Mouse (Mus musculus) gastrocnemius, postnatal 10 days (tissue): ENCODE measurements around the gene Rassf6. TPM values are rescaled to one million over a fixed set of nuclear protein-coding genes. Genes with fewer than 3 reads are reported as not detected.

Experiments
- DNase-seq: peaks from one replicate; pipeline ENCODE4 v3.0.0; 2021; ENCODE audit warnings: mixed read lengths
- long read RNA-seq, 2 experiments: library from polyadenylated mRNA; stranded (forward); transcript quantifications; one replicate each; pipeline ENCODE4 v2.0.0; 2021
- total RNA-seq, 2 experiments: library from RNA; stranded (reverse); gene quantifications; 2 replicates each; pipeline ENCODE4 v1.2.3; 2021

The Rassf6 gene
- total RNA-seq = not detected
- long read RNA-seq, experiment 1 = 0 reads
- long read RNA-seq, experiment 2 = 0 reads

DNA sequence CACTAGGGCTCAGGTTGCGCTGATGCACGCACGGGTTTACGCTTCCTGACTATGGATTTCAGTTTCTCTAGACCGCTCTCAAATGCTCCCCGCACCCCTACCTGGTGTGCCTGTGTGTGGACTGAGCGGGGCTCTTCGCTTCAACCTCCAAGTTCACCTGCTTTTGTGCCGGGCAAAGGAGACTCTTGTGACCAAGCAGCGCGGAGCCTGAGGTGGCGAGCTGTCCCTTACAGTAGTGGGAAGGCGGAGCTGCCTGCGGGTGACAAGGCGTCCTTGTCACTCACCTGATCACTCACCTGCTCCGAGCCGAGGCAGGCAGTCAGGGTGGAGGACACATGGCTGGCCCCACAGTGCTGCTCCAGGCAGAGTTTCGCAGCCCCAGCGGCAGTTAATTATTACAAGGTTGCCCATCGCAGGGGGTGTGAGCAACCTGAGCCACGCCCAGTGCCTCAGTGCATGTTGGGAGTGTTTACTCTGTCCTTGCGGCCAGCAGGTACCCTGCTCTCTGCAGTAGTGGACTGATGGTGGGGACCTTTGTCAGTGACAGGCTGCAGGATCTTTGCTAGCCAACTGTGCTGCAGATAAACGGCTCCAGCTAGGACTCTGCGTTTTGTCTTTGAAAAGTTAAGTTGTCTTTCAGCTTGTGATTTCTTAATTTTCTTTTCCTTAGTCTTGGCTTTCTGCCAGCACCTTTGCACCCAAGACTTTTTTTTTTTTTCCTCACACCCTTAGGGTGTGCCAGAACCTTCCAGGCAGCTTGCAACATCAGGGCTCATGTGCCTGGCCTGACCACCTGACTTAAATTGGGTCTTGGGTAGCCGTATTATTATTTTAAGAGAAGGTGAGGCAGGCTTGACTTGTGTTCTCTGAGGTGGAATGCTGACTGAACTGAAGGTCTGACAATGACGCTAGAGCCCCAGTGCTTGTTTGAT, at the start of gene Rassf6:
Rassf6 (minus strand) TSS at position 372 of the 932 bp plus-strand sequence.
- no peak for DNase-seq

- DNase-seq = no peak
Measured at GRCm38 (mm10) chr5:90689426-90690128, 49.1 kb upstream of the Rassf6 start.

DNA sequence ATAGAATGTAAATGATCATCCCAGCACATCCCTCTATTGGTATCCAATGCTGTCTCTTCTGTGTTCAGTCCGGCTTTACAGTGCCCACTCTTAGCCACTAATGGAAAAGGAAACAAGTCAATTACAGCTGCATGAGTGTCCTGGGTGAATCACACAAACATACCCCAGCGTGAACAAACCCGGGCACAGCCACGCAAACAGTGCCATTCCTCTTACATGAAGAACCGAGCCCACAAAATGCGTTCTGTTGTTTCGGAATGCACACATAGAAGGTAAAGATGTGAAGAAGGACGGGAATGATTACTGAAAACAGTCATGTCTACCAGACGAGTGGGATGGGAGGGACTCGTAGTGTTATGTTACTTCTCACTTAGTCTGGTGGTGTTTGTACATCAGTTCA, 47.5 kb upstream of the Rassf6 start:
- DNase-seq = no peak

DNA sequence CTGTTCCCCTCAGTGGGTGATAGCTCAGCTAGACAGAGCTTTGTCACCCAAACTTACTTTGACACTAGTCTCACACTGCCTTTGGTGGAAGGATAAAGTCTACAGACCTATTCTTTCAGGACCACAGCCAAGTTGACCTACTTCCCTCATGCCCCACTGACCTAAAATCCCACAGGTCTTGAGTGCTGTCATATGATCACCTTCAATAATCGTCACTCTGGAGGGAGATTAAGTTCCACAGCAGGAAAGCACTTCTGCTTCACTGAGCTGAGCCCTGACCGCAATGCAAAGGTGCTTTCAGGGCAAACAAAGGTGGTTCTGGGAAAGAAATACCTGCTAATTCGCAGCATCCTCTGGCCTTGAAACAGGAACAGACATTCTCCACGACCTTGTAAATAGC, 44.5 kb upstream of the Rassf6 start:
- no peak for DNase-seq

- DNase-seq = no peak
Measured at GRCm38 (mm10) chr5:90681842-90682241, 41.4 kb upstream of the Rassf6 start.

- DNase-seq = no peak
Measured at GRCm38 (mm10) chr5:90677560-90677959, 37.1 kb upstream of the Rassf6 start.

DNA sequence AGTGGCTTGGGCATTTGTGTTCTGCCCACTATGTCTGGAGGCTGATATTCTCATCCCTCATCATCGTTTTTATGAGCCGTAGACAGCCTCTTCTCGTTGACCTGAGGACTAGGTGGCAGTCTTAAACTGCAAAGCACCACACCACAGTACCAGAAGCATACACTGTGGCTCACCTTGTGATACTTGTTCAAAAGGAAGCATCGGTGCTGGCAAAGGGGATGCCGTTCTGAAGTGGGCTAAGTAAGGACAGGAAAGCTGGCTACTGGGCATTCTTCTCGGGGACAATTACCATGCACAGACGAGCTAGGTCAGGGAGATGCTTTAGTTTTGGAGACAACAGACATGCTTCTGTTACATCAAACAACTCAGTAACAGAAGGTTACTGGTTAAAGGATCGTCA, 21.4 kb upstream of the Rassf6 start:
- DNase-seq = no peak

DNA sequence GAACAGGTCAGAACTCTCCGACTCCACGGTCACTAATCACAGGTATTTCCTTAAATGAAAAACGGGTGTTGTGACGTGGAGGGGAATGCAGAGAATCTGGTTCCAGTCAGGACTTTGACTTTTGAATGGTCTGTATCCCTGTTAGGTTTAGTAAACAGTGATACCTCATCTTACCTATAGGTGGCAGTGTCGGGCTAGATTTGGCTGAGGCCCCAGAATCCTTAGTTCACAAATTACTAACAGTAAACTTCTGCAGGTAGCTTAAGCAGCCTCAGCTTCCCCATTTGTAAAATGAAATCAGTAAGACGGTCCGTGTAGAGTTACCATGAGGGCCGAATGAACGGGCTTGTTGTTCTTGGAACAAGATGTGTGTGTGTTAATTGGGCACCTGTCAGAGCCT, 21.0 kb upstream of the Rassf6 start:
- peak; percentile 32 for DNase-seq

GRCm38 (mm10) chr5:90660411-90660810, 20.0 kb upstream of the Rassf6 start:
- no peak for DNase-seq

- DNase-seq = no peak
Measured at GRCm38 (mm10) chr5:90656681-90657080, 16.2 kb upstream of the Rassf6 start.

- no peak for DNase-seq
Measured at GRCm38 (mm10) chr5:90655891-90656290, 15.4 kb upstream of the Rassf6 start.

GRCm38 (mm10) chr5:90654798-90655197, 14.3 kb upstream of the Rassf6 start:
- DNase-seq = no peak

GRCm38 (mm10) chr5:90652724-90653123, 12.3 kb upstream of the Rassf6 start:
- peak; percentile 24 for DNase-seq

- DNase-seq = no peak
Measured at GRCm38 (mm10) chr5:90650466-90651150, 10.2 kb upstream of the Rassf6 start.

- DNase-seq = no peak
Measured at GRCm38 (mm10) chr5:90647473-90647872, 7.0 kb upstream of the Rassf6 start.

- DNase-seq = no peak
Measured at GRCm38 (mm10) chr5:90646398-90646797, 5.9 kb upstream of the Rassf6 start.

DNA sequence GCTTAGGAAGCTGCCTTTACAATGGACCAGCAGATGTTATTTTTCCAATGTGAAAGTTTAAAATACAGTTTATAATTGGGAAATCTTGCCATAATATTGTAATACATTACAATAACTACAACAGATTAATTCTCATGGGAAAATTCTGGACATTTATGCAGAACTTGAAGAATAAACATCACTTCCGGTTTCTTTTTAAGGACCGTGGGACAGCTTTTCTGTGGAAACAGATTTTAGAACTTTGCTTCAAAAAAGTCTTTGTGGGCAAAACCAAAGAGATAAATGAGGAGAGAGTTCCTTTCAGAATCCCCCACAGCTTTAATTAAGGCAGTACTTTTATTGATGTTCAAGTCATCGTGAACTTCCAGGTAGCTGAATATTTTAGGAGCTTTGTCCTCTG, 5.1 kb upstream of the Rassf6 start:
- no peak for DNase-seq

- no peak for DNase-seq
Measured at GRCm38 (mm10) chr5:90641218-90641610, 757 bp upstream of the Rassf6 start.

GRCm38 (mm10) chr5:90634885-90635284, 5.6 kb downstream of the Rassf6 start:
- no peak for DNase-seq

- DNase-seq = no peak
Measured at GRCm38 (mm10) chr5:90628530-90628929, 11.9 kb downstream of the Rassf6 start.

DNA sequence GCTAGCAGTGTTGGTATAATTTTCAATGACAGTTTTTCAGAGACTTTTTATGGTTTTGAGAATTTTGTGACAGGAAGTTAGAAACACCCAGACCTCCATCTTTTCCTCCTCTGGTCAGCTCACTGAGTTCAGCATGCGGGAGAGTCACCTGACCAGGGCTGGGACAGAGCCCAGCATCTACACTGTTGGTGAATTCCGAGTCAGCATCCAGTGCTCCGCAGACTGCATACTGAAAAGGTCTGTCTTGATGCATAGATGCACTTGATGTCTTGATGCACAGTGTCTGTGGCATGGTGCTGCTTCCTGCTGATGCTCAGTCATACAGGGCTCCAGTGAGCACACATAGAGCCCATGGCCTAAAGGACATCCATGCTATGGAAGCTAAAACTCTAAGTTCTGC, 12.4 kb downstream of the Rassf6 start:
- DNase-seq = no peak

- DNase-seq = no peak
Measured at GRCm38 (mm10) chr5:90627423-90627822, 13.0 kb downstream of the Rassf6 start.
